In the genomic region with DNA sequence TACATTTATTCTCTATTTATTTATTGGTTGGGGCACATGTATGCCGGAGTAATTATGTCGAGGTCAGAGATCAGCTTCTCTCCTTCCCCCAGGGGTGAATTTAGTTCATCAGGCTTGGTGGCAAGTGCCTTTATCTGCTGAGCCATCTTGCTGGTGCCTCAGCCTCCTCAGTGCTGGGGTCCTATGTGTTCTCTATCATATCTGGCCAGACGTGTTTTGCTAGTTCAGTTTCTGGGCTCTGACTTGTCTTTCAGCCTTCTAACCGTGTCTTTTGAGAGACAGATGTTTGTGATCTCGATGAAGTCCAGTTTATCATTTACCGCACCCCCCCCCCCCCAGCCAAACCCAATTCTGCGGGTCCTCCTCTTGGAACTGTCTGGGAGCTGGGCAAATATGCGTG, we compare ENCODE assay signal across 15 mouse cellular contexts. TPM values are rescaled to one million over a fixed set of nuclear protein-coding genes. Genes with fewer than 3 reads are reported as not detected.
DNase-seq lines count a peak whose midpoint lies in the region; ATAC-seq and TF ChIP-seq lines count a peak whose summit lies in the region.
"Had no signal": no experiment of that assay in that cellular context is flagged by ENCODE, and none has a peak within 500 bp of the region (broad histone marks: within the 10 kb centered on the region; RNA-seq: fewer than 3 reads in every experiment).

No protein-coding gene starts in this region.

- WGBS in lung, embryonic 14.5 days, result 33% methylated on average over 8 of the region's 8 CpGs
- 3% methylated on average over 8 of the region's 8 CpGs for WGBS in liver, embryonic 14.5 days (ENCODE audit: insufficient replicate concordance)
- 31% methylated on average over 8 of the region's 8 CpGs for WGBS in lung, postnatal 0 days

- no peak for DNase-seq in lung, embryonic 14.5 days
- no peak for DNase-seq in lung, postnatal 14 days
- peak; percentile 74 to 78 (median 75) for DNase-seq in liver, embryonic 14.5 days (ENCODE audit: low read depth in 3 of 3, low spot score in 3 of 3)
- DNase-seq in cerebellum, adult 9-10 months, result no peak
- DNase-seq in thymus, postnatal 25 days, result no peak
- no peak for DNase-seq in left cerebral cortex, adult 18-20 months (ENCODE audit: low spot score in 2 of 2)
- no peak for DNase-seq in lung, postnatal 0 days (ENCODE audit: low spot score)

- H3K4me1 ChIP-seq in lung, embryonic 14.5 days (ENCODE audit: insufficient read depth), result 0 out of 2 replicates have a peak, but pooled peaks cover 3% of the 10 kb centered on the region
- peaks cover 6 to 16% of the 10 kb centered on the region in 2 experiments for H3K4me1 ChIP-seq in liver, embryonic 14.5 days (replicated peaks; ENCODE audit: control insufficient read depth in 2 of 2, insufficient read depth in 2 of 2, low read length in 1 of 2)
- no peaks in the 10 kb centered on the region for H3K4me1 ChIP-seq in lung, postnatal 0 days (ENCODE audit: insufficient read depth, low read depth, low read length)

- no peak for TF ChIP-seq CTCF in lung, embryonic 14.5 days (IDR thresholded peaks at IDR 0.05; ENCODE audit: low read depth)
- no peak for TF ChIP-seq CTCF in liver, embryonic 14.5 days (IDR thresholded peaks at IDR 0.05; ENCODE audit: low read depth)
- no peak for TF ChIP-seq CTCF in lung, postnatal 0 days (IDR thresholded peaks at IDR 0.05)

- ATAC-seq in lung, embryonic 14.5 days (ENCODE audit: insufficient read depth), result 0 out of 2 replicates have a peak, but pooled peaks have one; percentile 14
- ATAC-seq in erythroid progenitor cell, adult 5-6 weeks (replicated peaks; ENCODE audit: low FRiP score, poor library complexity, severe bottlenecking), result peak; percentile 67
- ATAC-seq in liver, embryonic 14.5 days (ENCODE audit: insufficient read depth), result peak; percentile 89
- ATAC-seq in lung, postnatal 0 days, result no peak

- no peaks in the 10 kb centered on the region for H3K27me3 ChIP-seq in lung, embryonic 14.5 days (ENCODE audit: insufficient read depth, low read length)
- no peaks in the 10 kb centered on the region for H3K27me3 ChIP-seq in liver, embryonic 14.5 days (ENCODE audit: control insufficient read depth, insufficient read depth, low read length)
- no peaks in the 10 kb centered on the region for H3K27me3 ChIP-seq in lung, postnatal 0 days (replicated peaks; ENCODE audit: insufficient read depth, low read length)
- H3K27me3 ChIP-seq: embryonic facial prominence, embryonic 12.5 days; forebrain, embryonic 13.5 days; heart, embryonic 12.5 days; limb, embryonic 15.5 days; midbrain, embryonic 12.5 days; Patski had no signal

- peak; percentile 89 for TF ChIP-seq EP300 in liver, embryonic 14.5 days (IDR thresholded peaks at IDR 0.05; ENCODE audit: low read depth)
- no peak for TF ChIP-seq EP300 in lung, postnatal 0 days (IDR thresholded peaks at IDR 0.05)

- no peak overlapping the region for H3K4me2 ChIP-seq in lung, embryonic 14.5 days
- H3K4me2 ChIP-seq in liver, embryonic 14.5 days (ENCODE audit: low read depth), result peak overlapping the region; percentile 73
- no peak overlapping the region for H3K4me2 ChIP-seq in lung, postnatal 0 days (replicated peaks; ENCODE audit: low read depth, low read length)
- H3K4me2 ChIP-seq: embryonic facial prominence, embryonic 12.5 days; forebrain, embryonic 13.5 days; heart, embryonic 12.5 days; hindbrain, embryonic 14.5 days; limb, embryonic 15.5 days; midbrain, embryonic 12.5 days had no signal

- H3K27ac ChIP-seq in lung, embryonic 14.5 days (ENCODE audit: low read depth), result no peak overlapping the region
- H3K27ac ChIP-seq in liver, embryonic 14.5 days, result peak overlapping the region; percentile 69
- H3K27ac ChIP-seq in lung, postnatal 0 days (ENCODE audit: low read length), result no peak overlapping the region
- H3K27ac ChIP-seq: embryonic facial prominence, embryonic 12.5 days; forebrain, embryonic 13.5 days; hindbrain, embryonic 14.5 days; limb, embryonic 15.5 days; midbrain, embryonic 12.5 days had no signal

- no peak overlapping the region for H3K4me3 ChIP-seq in lung, embryonic 14.5 days (ENCODE audit: low read depth, low read length)
- H3K4me3 ChIP-seq in liver, embryonic 14.5 days (ENCODE audit: insufficient read depth in 1 of 2, low read depth in 2 of 2, low read length in 2 of 2), result peak overlapping the region; percentile 36 to 38
- H3K4me3 ChIP-seq in lung, postnatal 0 days (ENCODE audit: low read depth, low read length), result no peak overlapping the region
- H3K4me3 ChIP-seq: embryonic facial prominence, embryonic 12.5 days; forebrain, embryonic 13.5 days; heart, embryonic 12.5 days; limb, embryonic 15.5 days; midbrain, embryonic 12.5 days had no signal

- H3K9ac ChIP-seq in lung, embryonic 14.5 days, result no peak overlapping the region
- peak overlapping the region; percentile 47; the same call in 1 of the 2 replicates for H3K9ac ChIP-seq in liver, embryonic 14.5 days (replicated peaks)
- H3K9ac ChIP-seq in lung, postnatal 0 days (replicated peaks; ENCODE audit: low read depth), result no peak overlapping the region
- H3K9ac ChIP-seq: embryonic facial prominence, embryonic 12.5 days; forebrain, embryonic 13.5 days; heart, embryonic 12.5 days; hindbrain, embryonic 14.5 days; limb, embryonic 15.5 days; midbrain, embryonic 12.5 days had no signal

- no peaks in the 10 kb centered on the region for H3K9me3 ChIP-seq in lung, embryonic 14.5 days (ENCODE audit: low read depth, low read length)
- no peaks in the 10 kb centered on the region for H3K9me3 ChIP-seq in liver, embryonic 14.5 days (ENCODE audit: control insufficient read depth, low read length)
- H3K9me3 ChIP-seq in lung, postnatal 0 days (ENCODE audit: low read length), result no peaks in the 10 kb centered on the region
- H3K9me3 ChIP-seq: embryonic facial prominence, embryonic 12.5 days; forebrain, embryonic 13.5 days; heart, embryonic 12.5 days; limb, embryonic 15.5 days; midbrain, embryonic 12.5 days had no signal

- no peaks in the 10 kb centered on the region for H3K36me3 ChIP-seq in lung, embryonic 14.5 days (ENCODE audit: insufficient read depth)
- no peaks in the 10 kb centered on the region for H3K36me3 ChIP-seq in liver, embryonic 14.5 days (replicated peaks; ENCODE audit: control insufficient read depth, insufficient read depth, low read depth)
- no peaks in the 10 kb centered on the region for H3K36me3 ChIP-seq in lung, postnatal 0 days (ENCODE audit: insufficient read depth, low read length)
- H3K36me3 ChIP-seq: embryonic facial prominence, embryonic 12.5 days; heart, embryonic 12.5 days; limb, embryonic 15.5 days; midbrain, embryonic 12.5 days had no signal

RNA-seq across cellular contexts. Expression of a gene that starts 16.0 kb away (rescaled TPM):
- polyA plus RNA-seq in lung, embryonic 14.5 days (2014; fragmentation: Nextera tagmentation; extraction: Ambion mirVana), result 8.5 and 9.8 TPM in 2 replicates
- total RNA-seq in erythroid progenitor cell, adult 5-6 weeks (2015; ENCODE audit: low replicate concordance), result 2.2 and 5.4 TPM in 2 replicates
- total RNA-seq in erythroid progenitor cell, adult 5-6 weeks (2017; ENCODE audit: low replicate concordance), result 2.5 and 2.6 TPM in 2 replicates
- 6.2 and 6.4 TPM in 2 replicates for polyA plus RNA-seq in liver, embryonic 14.5 days (2012; rRNA removed)
- 6.1 and 7.7 TPM in 2 replicates for polyA plus RNA-seq in liver, embryonic 14.5 days (2014; fragmentation: Nextera tagmentation; extraction: Ambion mirVana)
- 10 to 100 TPM; 18.7 to 21.7 TPM for total RNA-seq in left cerebral cortex, adult 18-20 months (2021)
- polyA plus RNA-seq in lung, postnatal 0 days (2015; fragmentation: Nextera tagmentation; extraction: Ambion mirVana), result 5.8 and 6.6 TPM in 2 replicates

RNA-seq across cellular contexts. Expression of a gene that starts 39.1 kb away (rescaled TPM):
- 53.8 and 57.4 TPM in 2 replicates for polyA plus RNA-seq in lung, embryonic 14.5 days (2014; fragmentation: Nextera tagmentation; extraction: Ambion mirVana)
- 69.2 and 88.4 TPM in 2 replicates for total RNA-seq in erythroid progenitor cell, adult 5-6 weeks (2015; ENCODE audit: low replicate concordance)
- 9.1 and 9.5 TPM in 2 replicates for total RNA-seq in erythroid progenitor cell, adult 5-6 weeks (2017; ENCODE audit: low replicate concordance)
- 17.6 and 23.1 TPM in 2 replicates for polyA plus RNA-seq in liver, embryonic 14.5 days (2012; rRNA removed)
- polyA plus RNA-seq in liver, embryonic 14.5 days (2014; fragmentation: Nextera tagmentation; extraction: Ambion mirVana), result 24.3 and 25.3 TPM in 2 replicates
- total RNA-seq in left cerebral cortex, adult 18-20 months (2021), result 10 to 100 TPM; 49.2 to 53.4 TPM
- 61.3 and 62.5 TPM in 2 replicates for polyA plus RNA-seq in lung, postnatal 0 days (2015; fragmentation: Nextera tagmentation; extraction: Ambion mirVana)

Comparison
In these comparisons a context has a peak if more than half of its experiments do, and no peak if none do; other contexts are left out.
1. DNase-seq: peak in liver, embryonic 14.5 days (3 of 3); none in lung, embryonic 14.5 days (single experiment), lung, postnatal 14 days (single experiment), cerebellum, adult 9-10 months (single experiment), thymus, postnatal 25 days (single experiment), left cerebral cortex, adult 18-20 months (0 of 2) and lung, postnatal 0 days (single experiment).
2. H3K4me3 ChIP-seq: peak in liver, embryonic 14.5 days (2 of 2); none in lung, embryonic 14.5 days (single experiment) and lung, postnatal 0 days (single experiment).